Mouse (Mus musculus): ENCODE data around the gene Acvrl1.

Gene Acvrl1

GRCm38 (mm10) chr15:101128181-101129089 lies at the start of gene Acvrl1:
TSS of gene Acvrl1 (plus strand) at chr15:101128522.
- DNase-seq (ENCODE audit: low spot score in 2 of 2): no peak

DNA sequence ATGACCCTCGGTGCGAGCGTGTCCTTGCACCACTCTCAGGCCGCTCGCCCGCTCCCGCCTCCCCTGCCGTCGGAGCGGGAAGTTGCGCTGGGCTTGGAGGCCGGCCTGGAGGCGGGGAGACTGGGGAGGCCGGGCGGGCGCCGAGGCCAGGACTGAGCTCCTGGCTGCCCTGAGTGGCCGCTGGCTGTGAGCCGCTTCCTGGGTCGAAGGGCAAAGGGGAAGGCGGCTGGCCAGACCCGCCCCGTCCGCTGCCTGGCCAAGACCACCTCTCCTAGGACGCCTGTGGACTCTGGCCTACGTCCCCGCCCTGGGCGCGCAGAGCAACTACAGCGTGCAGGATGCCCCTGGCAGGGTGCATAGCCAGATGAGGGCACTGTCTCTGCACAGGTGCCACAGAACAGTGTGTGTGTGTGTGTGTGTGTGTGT lies 49.6 kb upstream of the Acvrl1 start:
- DNase-seq (ENCODE audit: low spot score in 2 of 2): peak in 1 of 2 experiments; percentile 17

- DNase-seq (ENCODE audit: low spot score in 2 of 2): no peak
These were observed 48.2 kb upstream of the Acvrl1 start for GRCm38 (mm10) chr15:101080031-101080520.

DNA sequence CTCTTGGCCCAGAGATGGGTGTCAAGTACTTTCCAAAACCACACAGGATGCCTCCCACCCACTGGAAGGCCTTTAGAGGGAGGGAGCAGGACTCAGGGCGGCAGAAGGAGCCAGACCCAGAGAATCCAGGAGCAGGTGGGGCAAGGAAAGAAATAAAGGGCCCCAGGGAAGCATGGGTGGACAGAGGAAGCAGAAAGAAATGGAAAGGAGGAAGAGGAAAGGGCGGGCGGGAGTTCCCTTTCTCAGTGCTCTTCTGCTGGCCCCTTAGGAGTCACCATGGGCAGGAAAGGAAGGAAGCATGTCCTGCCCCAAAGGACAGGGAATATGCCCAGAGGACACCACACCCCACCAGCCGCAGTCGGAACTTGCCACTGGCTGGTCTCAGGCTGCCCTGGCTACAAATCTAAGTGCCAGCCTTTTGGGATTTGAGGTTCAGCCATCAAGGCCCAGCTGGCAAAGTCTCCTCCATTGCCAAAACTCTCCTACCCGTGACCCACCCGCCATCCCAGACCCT lies 47.2 kb upstream of the Acvrl1 start:
- DNase-seq (ENCODE audit: low spot score in 2 of 2): no peak

DNA sequence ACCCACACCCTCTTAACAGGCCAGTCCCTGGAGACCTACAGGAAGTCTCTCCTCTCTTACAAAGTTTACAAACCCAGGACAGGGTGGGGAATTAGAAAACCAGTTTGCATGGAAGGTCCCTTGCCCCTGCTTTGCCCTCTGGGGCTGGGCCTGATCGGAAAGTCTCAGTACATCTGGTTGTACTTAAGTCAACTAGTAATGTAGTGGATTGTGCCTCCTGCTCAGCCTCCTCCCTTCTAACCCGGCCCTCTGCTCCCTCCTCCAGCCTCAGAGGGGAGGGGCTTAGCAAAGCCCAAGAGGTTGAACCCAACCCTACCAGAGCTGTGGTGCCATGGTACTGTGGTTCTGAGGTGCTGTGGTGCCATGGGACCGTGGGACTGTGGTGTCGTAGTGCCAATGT lies 46.1 kb upstream of the Acvrl1 start:
- no peak for DNase-seq (ENCODE audit: low spot score in 2 of 2)

DNA sequence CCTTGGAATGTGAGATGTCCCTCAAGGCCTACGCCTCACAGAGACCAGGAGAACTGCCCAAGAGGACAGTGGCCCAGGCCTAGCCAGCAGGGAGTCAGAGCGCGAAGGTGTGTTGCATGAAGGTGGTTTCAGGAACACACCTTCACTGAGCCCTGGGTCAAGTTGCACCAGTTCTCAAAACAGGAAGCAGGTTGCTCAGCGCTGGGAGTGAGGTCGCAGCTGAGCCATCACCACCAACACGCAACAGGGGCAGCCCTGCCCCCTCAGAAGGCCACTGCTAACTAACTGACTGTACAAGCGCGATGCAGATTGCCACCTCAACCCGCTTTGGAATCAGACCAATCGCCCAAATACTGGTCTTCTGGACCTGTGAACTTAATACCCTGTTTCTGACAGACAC lies 43.8 kb upstream of the Acvrl1 start:
- no peak for DNase-seq (ENCODE audit: low spot score in 2 of 2)

DNA sequence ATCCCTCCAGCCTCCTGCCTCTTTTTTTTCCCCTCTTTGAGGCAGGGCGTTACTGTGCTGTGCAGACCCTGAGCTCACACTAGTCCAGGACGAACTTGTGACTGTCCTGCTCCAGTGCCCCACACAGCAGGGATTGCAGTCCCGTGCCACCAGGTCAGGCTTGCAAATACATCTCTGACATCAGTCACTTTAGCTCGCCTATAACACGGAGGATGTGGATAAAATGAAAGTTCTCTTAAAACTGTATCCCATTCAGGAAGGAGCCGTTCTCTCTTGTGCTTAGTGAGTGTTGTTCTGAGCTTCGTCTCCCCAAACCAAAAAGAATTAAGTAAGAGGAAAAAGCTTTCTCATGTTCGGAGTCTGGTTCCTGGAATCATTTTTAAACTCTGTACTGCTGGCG lies 41.9 kb upstream of the Acvrl1 start:
- DNase-seq (ENCODE audit: low spot score in 2 of 2): no peak

- no peak for DNase-seq (ENCODE audit: low spot score in 2 of 2)
These were observed 41.4 kb upstream of the Acvrl1 start for GRCm38 (mm10) chr15:101086956-101087355.

GRCm38 (mm10) chr15:101088291-101088690 lies 40.0 kb upstream of the Acvrl1 start:
- no peak for DNase-seq (ENCODE audit: low spot score in 2 of 2)

DNA sequence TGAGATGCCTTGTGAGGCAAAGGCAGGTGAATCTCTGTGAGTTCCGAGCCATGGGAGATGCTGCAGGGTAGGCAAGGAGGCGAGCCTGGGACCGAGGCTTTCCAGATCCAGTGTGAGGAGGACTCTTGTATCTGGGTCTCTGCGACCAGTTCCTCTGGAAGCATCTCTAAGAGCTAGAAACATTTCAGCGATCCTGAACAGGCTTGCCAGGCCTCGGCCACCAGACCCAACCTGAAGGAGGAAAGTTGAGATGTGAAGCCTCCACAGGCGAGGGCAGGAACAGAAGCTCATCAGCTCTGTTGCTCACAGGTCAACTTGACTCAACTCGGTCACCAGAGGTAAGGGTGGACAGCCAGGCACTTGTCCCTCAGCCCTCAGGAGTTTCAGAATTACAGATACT lies 36.8 kb upstream of the Acvrl1 start:
- DNase-seq (ENCODE audit: low spot score in 2 of 2): no peak

DNA sequence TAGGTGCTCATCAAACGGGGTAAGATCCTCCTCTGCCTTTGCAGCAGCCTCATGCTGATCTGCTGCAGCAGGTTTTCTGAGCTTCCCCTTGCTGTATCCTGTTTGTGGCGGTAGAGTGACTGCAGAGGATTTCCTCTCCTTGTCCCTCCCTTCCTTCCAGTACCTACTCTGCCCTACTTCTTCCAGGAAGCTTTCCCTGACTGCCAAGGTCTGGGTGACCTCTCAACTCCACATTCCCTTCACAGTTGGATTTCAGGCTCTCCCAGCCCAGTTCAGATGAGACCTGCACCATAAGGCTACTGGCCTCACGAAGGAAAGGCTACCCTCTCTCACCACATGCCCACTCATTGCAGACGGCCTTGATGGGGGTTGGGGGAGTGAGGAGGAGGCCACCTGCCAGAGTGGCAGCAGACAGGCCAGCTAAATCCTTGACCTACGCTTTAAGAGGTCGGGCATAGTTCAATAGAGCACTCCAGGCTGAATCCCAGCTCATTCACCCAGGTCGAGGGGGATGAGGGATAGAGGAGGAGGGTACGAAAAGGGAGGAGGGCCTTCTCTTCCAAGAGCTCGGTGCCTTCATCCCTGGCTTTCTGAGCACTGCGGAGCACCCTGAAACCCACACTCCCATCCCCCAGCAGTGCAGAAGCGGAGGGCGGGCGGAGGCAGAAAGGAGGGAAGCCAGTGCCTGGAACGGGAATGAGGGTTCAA lies 36.0 kb upstream of the Acvrl1 start:
- DNase-seq (ENCODE audit: low spot score in 2 of 2): no peak

DNA sequence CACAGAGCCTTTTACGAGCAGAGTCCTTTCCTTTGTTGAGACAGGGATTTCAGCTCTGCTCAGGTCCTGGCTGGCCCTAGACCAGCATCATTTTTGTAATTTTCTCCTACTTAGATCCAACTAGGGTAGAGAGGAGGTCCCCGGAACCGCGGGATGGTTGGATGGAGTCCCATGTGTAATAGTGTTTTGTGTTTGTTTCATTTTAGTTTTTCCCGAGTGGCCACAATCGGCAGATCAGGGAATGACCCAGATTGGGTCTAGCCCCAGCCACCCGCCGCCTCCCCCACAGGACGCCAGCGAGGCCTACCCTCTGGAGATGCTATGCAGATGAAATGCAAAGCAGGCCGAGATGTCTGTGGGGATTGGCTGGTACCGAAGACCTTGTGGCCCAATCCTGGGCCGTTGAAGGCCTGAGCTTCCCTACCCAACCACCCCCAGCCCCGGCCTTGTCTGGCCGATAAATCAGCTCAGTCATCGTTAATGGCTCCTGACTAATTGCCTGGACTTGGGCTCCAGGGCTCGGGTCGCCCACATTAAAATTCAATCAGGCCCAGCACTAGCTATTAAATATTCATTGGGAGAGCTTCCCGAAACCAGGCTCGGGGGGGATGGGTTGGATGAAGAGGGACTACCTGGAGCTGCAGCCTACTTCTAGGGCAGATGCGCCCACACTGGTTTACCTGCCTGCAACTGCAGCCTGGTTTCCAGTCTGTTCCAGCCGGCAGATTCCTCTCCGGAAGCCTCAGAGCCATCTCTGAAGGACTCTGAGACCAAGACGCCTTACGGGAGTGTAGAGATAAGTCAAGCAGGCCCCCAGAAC lies 35.3 kb upstream of the Acvrl1 start:
- DNase-seq (ENCODE audit: low spot score in 2 of 2): no peak

GRCm38 (mm10) chr15:101093988-101094387 lies 34.3 kb upstream of the Acvrl1 start:
- DNase-seq (ENCODE audit: low spot score in 2 of 2): no peak

GRCm38 (mm10) chr15:101094979-101095378 lies 33.3 kb upstream of the Acvrl1 start:
- DNase-seq (ENCODE audit: low spot score in 2 of 2): no peak

DNA sequence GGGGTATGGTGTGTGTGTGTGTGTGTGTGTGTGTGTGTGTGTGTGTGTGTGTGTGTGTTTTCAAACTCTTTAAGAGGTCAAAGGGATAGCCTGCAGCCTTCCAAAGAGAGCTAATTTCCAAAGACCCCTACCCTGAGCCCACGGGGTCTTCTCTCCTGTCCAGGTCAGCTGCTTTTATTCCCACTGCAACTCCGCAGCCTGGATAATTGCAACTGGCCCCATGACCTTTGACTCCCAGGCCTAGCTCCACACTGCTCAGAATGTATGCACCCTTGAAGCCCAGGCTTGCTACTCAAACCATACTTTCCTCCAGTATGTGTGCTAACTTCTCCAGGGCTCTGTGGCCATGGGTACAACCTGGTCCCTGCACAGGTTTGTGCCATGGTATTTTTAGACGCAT lies 32.9 kb upstream of the Acvrl1 start:
- no peak for DNase-seq (ENCODE audit: low spot score in 2 of 2)

GRCm38 (mm10) chr15:101097985-101098651 lies 30.2 kb upstream of the Acvrl1 start:
- no peak for DNase-seq (ENCODE audit: low spot score in 2 of 2)

- DNase-seq (ENCODE audit: low spot score in 2 of 2): no peak
These were observed 27.3 kb upstream of the Acvrl1 start for GRCm38 (mm10) chr15:101100996-101101395.

GRCm38 (mm10) chr15:101103605-101104304 lies 24.6 kb upstream of the Acvrl1 start:
- DNase-seq (ENCODE audit: low spot score in 2 of 2): no peak

- DNase-seq (ENCODE audit: low spot score in 2 of 2): peak; percentile 33 to 61
These were observed 22.8 kb upstream of the Acvrl1 start for GRCm38 (mm10) chr15:101105496-101105994.

DNA sequence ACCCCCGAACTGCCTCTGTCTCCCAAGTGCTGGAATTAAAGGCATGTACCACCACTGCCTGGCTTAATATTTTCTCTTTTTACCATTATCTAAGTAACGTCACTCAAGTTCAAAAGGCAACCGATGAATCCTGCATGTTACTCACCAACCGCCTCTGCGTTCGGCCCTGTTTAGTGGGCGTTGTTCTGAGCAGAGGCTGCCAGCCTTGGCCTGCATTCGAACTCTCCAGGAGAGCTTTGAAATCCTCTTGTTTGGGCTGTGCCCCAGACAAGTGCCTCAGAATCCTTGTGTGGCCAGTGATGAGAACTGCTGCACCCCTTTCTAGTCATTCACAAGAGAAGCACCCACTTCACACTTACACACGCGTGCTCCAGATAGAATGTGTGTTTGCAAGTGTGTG lies 22.3 kb upstream of the Acvrl1 start:
- DNase-seq (ENCODE audit: low spot score in 2 of 2): no peak

Data from spleen, postnatal 14 days (tissue).